Mouse (Mus musculus) frontal cortex, adult 2 months (tissue): ENCODE measurements at regions not wholly inside any gene's neighbourhood (a gene's known extent, or its start where the extent isn't known, plus 50 kb on each side); places are given as distances from the start of the nearest gene placed in this dataset.
A peak's percentile ranks its signal among the peaks of the same experiment; 100 is the strongest.

Experiments used
- DNase-seq, 2 experiments: peaks; one replicate each; pipeline ENCODE4 v3.0.0; 2022; ENCODE audit warnings: low spot score in 1 of 2; ENCODE audit errors: extremely low spot score in 1 of 2

- peak; percentile 4 to 25 for DNase-seq
Measured at GRCm38 (mm10) chr5:55612961-55613360, 1614.7 kb downstream of the Stim2 start.
